Mouse (Mus musculus) lung, postnatal 0 days (tissue): ENCODE measurements around the gene Hoxb4.

Source experiments
- CTCF ChIP-seq: IDR thresholded peaks from 2 replicates; pipeline ENCODE4 v1.5.1; 2016; ENCODE audit warnings: antibody characterized with exemption, mild to moderate bottlenecking
- EP300 ChIP-seq: IDR thresholded peaks from 2 replicates; pipeline ENCODE4 v1.6.1; 2016; ENCODE audit warnings: antibody characterized with exemption, mild to moderate bottlenecking, control low read depth

- no peak for TF ChIP-seq CTCF
- TF ChIP-seq EP300: no peak
These were observed 33.2 kb downstream of the Hoxb4 start for GRCm38 (mm10) chr11:96351312-96351711.
